ENCODE assay signal across 12 mouse cellular contexts in the genomic region with DNA sequence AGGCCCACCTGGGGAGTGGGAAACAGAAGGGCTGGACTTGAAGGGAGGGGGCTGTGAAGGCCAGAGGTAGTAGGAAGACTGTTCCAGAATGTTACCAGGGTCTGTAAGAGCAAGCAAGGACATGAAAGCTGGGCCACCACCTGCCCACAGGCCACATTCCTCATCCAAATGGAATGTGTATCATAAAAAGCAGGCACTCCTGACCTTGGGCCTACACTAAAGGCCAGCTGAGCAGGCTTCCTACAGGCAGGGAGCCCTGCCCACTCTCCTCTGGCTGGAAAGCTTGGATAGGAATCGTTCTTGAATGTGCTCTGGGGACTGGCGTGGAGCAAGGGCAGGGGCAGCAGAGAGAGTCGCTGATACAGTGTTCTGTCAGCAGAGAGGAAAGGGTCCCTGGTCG. TPM values are rescaled to one million over a fixed set of nuclear protein-coding genes. Genes with fewer than 3 reads are reported as not detected.
A peak's percentile ranks its signal among the peaks of the same experiment; 100 is the strongest.
DNase-seq lines count a peak whose midpoint lies in the region; ATAC-seq lines count a peak whose summit lies in the region.
"Had no signal": no experiment of that assay in that cellular context is flagged by ENCODE, and none has a peak within 500 bp of the region (broad histone marks: within the 10 kb centered on the region; RNA-seq: fewer than 3 reads in every experiment).

No protein-coding gene starts in this region.

- no peak for DNase-seq in limb, embryonic 11.5 days (ENCODE audit: low spot score)
- no peak for DNase-seq in limb, embryonic 10.5 days (ENCODE audit: low spot score)
- DNase-seq in embryonic facial prominence, embryonic 10.5 days (ENCODE audit: low spot score), result peak; percentile 42
- no peak for DNase-seq in intestine, embryonic 14.5 days (ENCODE audit: low spot score)
- DNase-seq in urinary bladder, postnatal 10 days (ENCODE audit: low spot score), result no peak
- DNase-seq in cerebellum, adult 18-20 months, result no peak
- DNase-seq: cerebellum, adult 2 months; liver; right cerebral cortex, postnatal 14 days; thymus, postnatal 25 days had no signal

- H3K4me3 ChIP-seq in limb, embryonic 11.5 days (ENCODE audit: low read depth, low read length), result no peak overlapping the region
- no peak overlapping the region for H3K4me3 ChIP-seq in limb, embryonic 10.5 days
- H3K4me3 ChIP-seq in embryonic facial prominence, embryonic 10.5 days, result no peak overlapping the region
- no peak overlapping the region for H3K4me3 ChIP-seq in intestine, embryonic 14.5 days (ENCODE audit: low read depth, low read length)
- H3K4me3 ChIP-seq in limb, embryonic 15.5 days, result no peak overlapping the region
- H3K4me3 ChIP-seq: midbrain, embryonic 12.5 days had no signal

- H3K9ac ChIP-seq in limb, embryonic 11.5 days (ENCODE audit: low read length), result no peak overlapping the region
- H3K9ac ChIP-seq in intestine, embryonic 14.5 days (ENCODE audit: low read length), result no peak overlapping the region
- H3K9ac ChIP-seq in limb, embryonic 15.5 days, result no peak overlapping the region
- H3K9ac ChIP-seq: midbrain, embryonic 12.5 days had no signal

- ATAC-seq in limb, embryonic 11.5 days (ENCODE audit: insufficient number of reproducible peaks, low FRiP score, low TSS enrichment, low read depth), result no peak
- no peak for ATAC-seq in intestine, embryonic 14.5 days (replicated peaks; ENCODE audit: low FRiP score, low TSS enrichment, low read depth)
- no peak for ATAC-seq in limb, embryonic 15.5 days (ENCODE audit: insufficient number of reproducible peaks, low FRiP score, low TSS enrichment, low read depth)

- no peaks in the 10 kb centered on the region for H3K27me3 ChIP-seq in limb, embryonic 11.5 days (ENCODE audit: control insufficient read depth, insufficient read depth, low read length)
- H3K27me3 ChIP-seq in limb, embryonic 10.5 days (ENCODE audit: low read depth, poor library complexity, severe bottlenecking), result peaks cover 60% of the 10 kb centered on the region
- H3K27me3 ChIP-seq in embryonic facial prominence, embryonic 10.5 days (replicated peaks; ENCODE audit: low read depth, poor library complexity, severe bottlenecking), result 0 out of 2 replicates have a peak, but pooled peaks cover 4% of the 10 kb centered on the region
- no peaks in the 10 kb centered on the region for H3K27me3 ChIP-seq in intestine, embryonic 14.5 days (replicated peaks; ENCODE audit: control insufficient read depth, insufficient read depth, low read length)
- H3K27me3 ChIP-seq in limb, embryonic 15.5 days, result no peaks in the 10 kb centered on the region

- H3K4me2 ChIP-seq in limb, embryonic 11.5 days (ENCODE audit: low read depth, severe bottlenecking), result no peak overlapping the region
- H3K4me2 ChIP-seq in intestine, embryonic 14.5 days (ENCODE audit: low read length), result no peak overlapping the region
- H3K4me2 ChIP-seq in limb, embryonic 15.5 days, result no peak overlapping the region
- H3K4me2 ChIP-seq: midbrain, embryonic 12.5 days had no signal

- H3K27ac ChIP-seq in limb, embryonic 11.5 days (replicated peaks; ENCODE audit: low read depth, low read length), result 0 out of 2 replicates have a peak overlapping the region, but pooled peaks have one; percentile 23
- no peak overlapping the region; the same call in 1 of the 2 replicates for H3K27ac ChIP-seq in limb, embryonic 10.5 days
- H3K27ac ChIP-seq in embryonic facial prominence, embryonic 10.5 days (replicated peaks), result peak overlapping the region; percentile 49
- H3K27ac ChIP-seq in intestine, embryonic 14.5 days (ENCODE audit: low read depth), result 0 out of 2 replicates have a peak overlapping the region, but pooled peaks have one; percentile 4
- peak overlapping the region; percentile 79 for H3K27ac ChIP-seq in limb, embryonic 15.5 days
- H3K27ac ChIP-seq: midbrain, embryonic 12.5 days had no signal

- H3K36me3 ChIP-seq in limb, embryonic 11.5 days (ENCODE audit: control insufficient read depth, insufficient read depth, low read length), result peaks cover 12% of the 10 kb centered on the region; the same call in 1 of the 2 replicates
- peaks cover 71% of the 10 kb centered on the region for H3K36me3 ChIP-seq in limb, embryonic 10.5 days
- H3K36me3 ChIP-seq in embryonic facial prominence, embryonic 10.5 days (replicated peaks), result peaks cover 73% of the 10 kb centered on the region
- H3K36me3 ChIP-seq in intestine, embryonic 14.5 days (ENCODE audit: control insufficient read depth, insufficient read depth, low read length), result peaks cover 32% of the 10 kb centered on the region
- H3K36me3 ChIP-seq in limb, embryonic 15.5 days, result peaks cover 73% of the 10 kb centered on the region

- H3K4me1 ChIP-seq in limb, embryonic 11.5 days (ENCODE audit: control insufficient read depth, insufficient read depth, low read length), result peaks cover 20% of the 10 kb centered on the region
- H3K4me1 ChIP-seq in limb, embryonic 10.5 days, result peaks cover 31% of the 10 kb centered on the region
- peaks cover 17% of the 10 kb centered on the region; the same call in 1 of the 2 replicates for H3K4me1 ChIP-seq in embryonic facial prominence, embryonic 10.5 days
- H3K4me1 ChIP-seq in intestine, embryonic 14.5 days (replicated peaks; ENCODE audit: control insufficient read depth, insufficient read depth, low read length), result no peaks in the 10 kb centered on the region; the same call in 1 of the 2 replicates
- peaks cover 23% of the 10 kb centered on the region for H3K4me1 ChIP-seq in limb, embryonic 15.5 days

- 46% methylated on average over 4 of the region's 4 CpGs for WGBS in limb, embryonic 11.5 days
- 65% methylated on average over 4 of the region's 4 CpGs for WGBS in limb, embryonic 10.5 days
- 65% methylated on average over 4 of the region's 4 CpGs for WGBS in embryonic facial prominence, embryonic 10.5 days
- 43% methylated on average over 4 of the region's 4 CpGs for WGBS in intestine, embryonic 14.5 days
- 43% methylated on average over 4 of the region's 4 CpGs for WGBS in limb, embryonic 15.5 days

- H3K9me3 ChIP-seq in limb, embryonic 11.5 days (ENCODE audit: control insufficient read depth, low read length), result no peaks in the 10 kb centered on the region
- H3K9me3 ChIP-seq in limb, embryonic 10.5 days (replicated peaks), result no peaks in the 10 kb centered on the region
- H3K9me3 ChIP-seq in embryonic facial prominence, embryonic 10.5 days, result no peaks in the 10 kb centered on the region
- H3K9me3 ChIP-seq in intestine, embryonic 14.5 days (ENCODE audit: control insufficient read depth, low read length), result no peaks in the 10 kb centered on the region
- no peaks in the 10 kb centered on the region for H3K9me3 ChIP-seq in limb, embryonic 15.5 days
- H3K9me3 ChIP-seq: midbrain, embryonic 12.5 days had no signal

RNA-seq across cellular contexts. Expression of gene Gm10277, which starts 49.2 kb away (rescaled TPM):
- 0.47 and 0.68 TPM in 2 replicates for polyA plus RNA-seq in limb, embryonic 11.5 days (2014; fragmentation: Nextera tagmentation; extraction: Ambion mirVana)
- polyA plus RNA-seq in limb, embryonic 10.5 days (2016; fragmentation: Nextera tagmentation; extraction: Ambion mirVana), result 1.1 and 1.4 TPM in 2 replicates
- 1.3 and 1.6 TPM in 2 replicates for polyA plus RNA-seq in embryonic facial prominence, embryonic 10.5 days (2016; fragmentation: Nextera tagmentation; extraction: Ambion mirVana)
- polyA plus RNA-seq in intestine, embryonic 14.5 days (2014; fragmentation: Nextera tagmentation; extraction: Ambion mirVana), result 1.0 and 1.3 TPM in 2 replicates
- 0.90 and 0.92 TPM in 2 replicates for polyA plus RNA-seq in limb, embryonic 15.5 days (2015; fragmentation: Nextera tagmentation; extraction: Ambion mirVana)
- polyA plus RNA-seq: cerebellum, adult 2 months had no signal

RNA-seq across cellular contexts. Expression of gene Pipox, which starts 57.1 kb away (rescaled TPM):
- polyA plus RNA-seq in limb, embryonic 11.5 days (2014; fragmentation: Nextera tagmentation; extraction: Ambion mirVana), result 0.30 and 0.72 TPM in 2 replicates
- 0.34 and 0.48 TPM in 2 replicates for polyA plus RNA-seq in limb, embryonic 10.5 days (2016; fragmentation: Nextera tagmentation; extraction: Ambion mirVana)
- 2.1 and 2.7 TPM in 2 replicates for polyA plus RNA-seq in embryonic facial prominence, embryonic 10.5 days (2016; fragmentation: Nextera tagmentation; extraction: Ambion mirVana)
- 8.3 and 9.2 TPM in 2 replicates for polyA plus RNA-seq in intestine, embryonic 14.5 days (2014; fragmentation: Nextera tagmentation; extraction: Ambion mirVana)
- polyA plus RNA-seq in limb, embryonic 15.5 days (2015; fragmentation: Nextera tagmentation; extraction: Ambion mirVana), result 0.74 and 0.91 TPM in 2 replicates
